Mouse (Mus musculus): ENCODE data around the gene Cyp21a1. TPM values are rescaled to one million over a fixed set of nuclear protein-coding genes. Genes with fewer than 3 reads are reported as not detected.
"Not testable (repeated sequence)": the region's sequence is repeated elsewhere in the genome, so short reads cannot be mapped to it uniquely, and the experiment has no call there.

Gene Cyp21a1
- polyA plus RNA-seq, 1 experiment from 2014 or later, result 15.4 TPM

GRCm38 (mm10) chr17:34808599-34809205, 4.3 kb upstream of the Cyp21a1 start:
- ATAC-seq, result no peak
- Histone ChIP-seq H3K36me3 (ENCODE audit: control insufficient read depth, insufficient read depth, low read length) (no peaks in the 10 kb centered on the region), H3K4me3 (ENCODE audit: low read length) (no peak overlapping the region), H3K9ac (ENCODE audit: low read depth, low read length) (no peak overlapping the region), H3K4me2 (ENCODE audit: low read depth, low read length) (no peak overlapping the region), H3K9me3 (ENCODE audit: control insufficient read depth, low read length) (0 out of 2 replicates have a peak, but pooled peaks cover 3% of the 10 kb centered on the region), H3K27me3 (replicated peaks; ENCODE audit: control insufficient read depth, insufficient read depth, low read length) (no peaks in the 10 kb centered on the region), H3K4me1 (ENCODE audit: control insufficient read depth, insufficient read depth, low read length) (0 out of 2 replicates have a peak, but pooled peaks cover 3% of the 10 kb centered on the region), H3K27ac (ENCODE audit: low read length) (no peak overlapping the region)
- 80% methylated on average over 6 of the region's 6 CpGs for WGBS

DNA sequence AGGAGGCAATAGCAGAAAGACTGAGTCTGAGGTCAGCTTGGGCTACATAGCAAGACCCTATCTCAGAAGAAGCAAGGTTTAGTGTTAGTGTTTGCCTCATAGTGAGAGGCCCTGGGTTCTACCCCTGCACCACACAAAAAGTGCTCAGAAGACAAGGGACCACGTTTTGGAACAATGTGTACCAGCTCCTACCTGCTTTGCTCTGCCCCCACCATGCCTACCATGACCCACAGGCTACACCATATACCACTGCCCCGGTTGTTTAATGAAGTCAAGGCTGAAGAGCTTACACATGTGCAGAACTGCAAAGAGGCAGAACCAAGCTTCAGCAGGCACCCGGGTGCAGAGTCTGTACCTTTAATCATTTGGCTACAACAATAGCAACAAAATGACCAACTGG, 2.8 kb upstream of the Cyp21a1 start:
- Histone ChIP-seq H3K27ac (ENCODE audit: low read length) (no peak overlapping the region), H3K4me1 (ENCODE audit: control insufficient read depth, insufficient read depth, low read length) (0 out of 2 replicates have a peak, but pooled peaks cover 3% of the 10 kb centered on the region), H3K4me3 (ENCODE audit: low read length) (no peak overlapping the region), H3K4me2 (ENCODE audit: low read depth, low read length) (no peak overlapping the region), H3K36me3 (ENCODE audit: control insufficient read depth, insufficient read depth, low read length) (no peaks in the 10 kb centered on the region), H3K9ac (ENCODE audit: low read depth, low read length) (no peak overlapping the region), H3K9me3 (ENCODE audit: control insufficient read depth, low read length) (0 out of 2 replicates have a peak, but pooled peaks cover 3% of the 10 kb centered on the region), H3K27me3 (replicated peaks; ENCODE audit: control insufficient read depth, insufficient read depth, low read length) (no peaks in the 10 kb centered on the region)
- WGBS, result 63% methylated on average over 3 of the region's 3 CpGs
- ATAC-seq, result no peak

DNA sequence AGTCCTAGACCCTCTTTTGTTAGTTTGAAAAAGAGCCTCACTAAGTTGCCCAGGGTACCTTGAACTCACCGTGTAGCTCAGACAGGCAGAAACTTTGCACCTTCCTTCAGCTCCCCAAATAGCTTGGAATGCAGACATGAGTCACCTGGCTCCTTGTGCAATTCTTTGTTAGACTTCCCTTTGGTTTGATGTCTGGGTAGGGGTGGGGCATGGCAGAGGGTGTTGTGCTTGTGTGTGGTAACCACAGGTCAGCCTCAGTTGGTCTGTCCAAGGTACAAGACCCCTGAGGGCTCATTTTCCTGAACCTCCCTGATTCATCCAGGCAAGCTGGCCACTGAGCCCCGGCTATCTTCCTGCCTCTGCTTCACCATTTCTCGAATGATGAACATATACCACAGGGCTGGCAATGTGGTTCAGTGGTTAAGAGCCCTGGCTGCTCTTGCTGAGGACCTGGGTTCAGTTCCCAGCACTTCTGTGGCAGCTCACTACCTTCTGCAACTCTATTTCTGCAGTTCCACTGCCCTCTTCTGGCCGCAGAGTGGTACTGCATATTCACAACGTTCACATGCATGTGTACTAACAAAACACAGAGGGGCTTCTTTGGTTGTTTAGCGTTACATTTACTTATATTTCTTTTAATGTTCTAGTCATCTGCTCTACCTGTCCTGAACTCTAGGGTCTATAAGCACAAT, 656 bp upstream of the Cyp21a1 start:
- 72% methylated on average over 6 of the region's 6 CpGs for WGBS
- H3K4me2 ChIP-seq (ENCODE audit: low read depth, low read length), result no peak overlapping the region
- H3K36me3 ChIP-seq (ENCODE audit: control insufficient read depth, insufficient read depth, low read length), result no peaks in the 10 kb centered on the region
- no peak overlapping the region for H3K9ac ChIP-seq (ENCODE audit: low read depth, low read length)
- H3K9me3 ChIP-seq (ENCODE audit: control insufficient read depth, low read length), result 0 out of 2 replicates have a peak, but pooled peaks cover 3% of the 10 kb centered on the region
- no peaks in the 10 kb centered on the region for H3K27me3 ChIP-seq (replicated peaks; ENCODE audit: control insufficient read depth, insufficient read depth, low read length)
- H3K4me3 ChIP-seq (ENCODE audit: low read length), result no peak overlapping the region
- no peak for ATAC-seq
- H3K27ac ChIP-seq (ENCODE audit: low read length), result no peak overlapping the region
- no peaks in the 10 kb centered on the region for H3K4me1 ChIP-seq (ENCODE audit: control insufficient read depth, insufficient read depth, low read length)

- 90% methylated on average over 6 of the region's 6 CpGs for WGBS
Measured at GRCm38 (mm10) chr17:34803367-34803766, 994 bp downstream of the Cyp21a1 start.

DNA sequence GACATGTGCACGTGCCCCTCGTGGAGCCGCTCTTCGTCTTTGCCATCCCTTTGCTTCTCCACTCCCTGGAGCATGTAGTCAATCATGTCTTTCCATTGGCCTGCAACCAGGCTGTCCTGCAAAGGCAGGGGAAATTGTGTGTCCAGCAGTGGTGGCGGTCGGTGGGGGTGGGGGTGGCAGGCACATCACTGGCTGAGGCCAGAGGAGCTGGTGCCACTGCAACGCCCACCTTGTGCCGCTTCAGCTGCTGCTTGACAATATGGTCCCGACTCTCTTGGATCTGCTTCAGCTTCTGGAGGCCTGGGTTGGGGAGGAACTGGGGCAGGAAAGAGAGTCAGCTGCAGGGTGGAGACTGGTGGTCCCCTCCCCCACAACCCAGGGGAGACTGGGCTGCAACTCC, 1.6 kb downstream of the Cyp21a1 start:
- not testable (repeated sequence) for H3K4me2 ChIP-seq (ENCODE audit: low read depth, low read length); H3K4me3 ChIP-seq (ENCODE audit: low read length); H3K36me3 ChIP-seq (ENCODE audit: control insufficient read depth, insufficient read depth, low read length); H3K27ac ChIP-seq (ENCODE audit: low read length); H3K27me3 ChIP-seq (replicated peaks; ENCODE audit: control insufficient read depth, insufficient read depth, low read length); H3K9me3 ChIP-seq (ENCODE audit: control insufficient read depth, low read length); H3K4me1 ChIP-seq (ENCODE audit: control insufficient read depth, insufficient read depth, low read length); H3K9ac ChIP-seq (ENCODE audit: low read depth, low read length); ATAC-seq
- 92% methylated on average over 9 of the region's 9 CpGs for WGBS

More at GRCm38 (mm10) chr17:34803367-34803766, 994 bp downstream of the Cyp21a1 start:
- H3K4me2 ChIP-seq (ENCODE audit: low read depth, low read length); H3K27ac ChIP-seq (ENCODE audit: low read length); ATAC-seq; H3K4me3 ChIP-seq (ENCODE audit: low read length); H3K9me3 ChIP-seq (ENCODE audit: control insufficient read depth, low read length); H3K36me3 ChIP-seq (ENCODE audit: control insufficient read depth, insufficient read depth, low read length); H3K27me3 ChIP-seq (replicated peaks; ENCODE audit: control insufficient read depth, insufficient read depth, low read length); H3K4me1 ChIP-seq (ENCODE audit: control insufficient read depth, insufficient read depth, low read length); H3K9ac ChIP-seq (ENCODE audit: low read depth, low read length): not testable (repeated sequence)

GRCm38 (mm10) chr17:34800781-34801305, 3.5 kb downstream of the Cyp21a1 start:
- not testable (repeated sequence) for H3K4me3 ChIP-seq (ENCODE audit: low read length); H3K27me3 ChIP-seq (replicated peaks; ENCODE audit: control insufficient read depth, insufficient read depth, low read length); H3K36me3 ChIP-seq (ENCODE audit: control insufficient read depth, insufficient read depth, low read length); H3K9me3 ChIP-seq (ENCODE audit: control insufficient read depth, low read length); H3K27ac ChIP-seq (ENCODE audit: low read length); H3K4me2 ChIP-seq (ENCODE audit: low read depth, low read length); H3K9ac ChIP-seq (ENCODE audit: low read depth, low read length); ATAC-seq; H3K4me1 ChIP-seq (ENCODE audit: control insufficient read depth, insufficient read depth, low read length)
- 90% methylated on average over 16 of the region's 16 CpGs for WGBS

DNA sequence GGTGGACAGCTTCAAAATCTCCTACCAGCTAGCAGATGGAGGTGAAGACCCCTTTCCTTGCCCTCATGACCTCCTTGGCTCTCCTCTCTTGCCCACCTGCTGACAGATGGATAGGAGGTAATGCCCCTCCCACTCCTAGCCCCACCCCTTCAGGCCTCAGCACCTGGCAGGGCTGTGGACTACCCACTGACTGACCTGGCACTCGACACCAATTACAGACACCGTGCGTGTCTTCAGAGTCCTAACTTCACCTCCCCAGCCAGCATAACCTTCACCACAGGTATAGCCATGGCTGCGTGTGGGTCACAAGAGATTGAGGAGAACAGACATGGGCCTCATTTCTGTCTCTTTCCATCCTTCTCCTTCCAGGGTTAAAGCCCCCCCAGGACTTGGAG, 4.8 kb downstream of the Cyp21a1 start:
- no peaks in the 10 kb centered on the region for H3K9me3 ChIP-seq (ENCODE audit: control insufficient read depth, low read length)
- ATAC-seq, result no peak
- WGBS, result 90% methylated on average over 4 of the region's 4 CpGs
- no peaks in the 10 kb centered on the region for H3K27me3 ChIP-seq (replicated peaks; ENCODE audit: control insufficient read depth, insufficient read depth, low read length)
- no peak overlapping the region for H3K4me3 ChIP-seq (ENCODE audit: low read length)
- H3K27ac ChIP-seq (ENCODE audit: low read length), result no peak overlapping the region
- H3K4me1 ChIP-seq (ENCODE audit: control insufficient read depth, insufficient read depth, low read length), result no peaks in the 10 kb centered on the region
- H3K9ac ChIP-seq (ENCODE audit: low read depth, low read length), result no peak overlapping the region
- H3K36me3 ChIP-seq (ENCODE audit: control insufficient read depth, insufficient read depth, low read length), result no peaks in the 10 kb centered on the region
- no peak overlapping the region for H3K4me2 ChIP-seq (ENCODE audit: low read depth, low read length)

- 91% methylated on average over 14 of the region's 17 CpGs for WGBS
- Histone ChIP-seq H3K36me3 (ENCODE audit: control insufficient read depth, insufficient read depth, low read length) (no peaks in the 10 kb centered on the region), H3K4me2 (ENCODE audit: low read depth, low read length) (no peak overlapping the region), H3K9me3 (ENCODE audit: control insufficient read depth, low read length) (no peaks in the 10 kb centered on the region), H3K27ac (ENCODE audit: low read length) (no peak overlapping the region), H3K9ac (ENCODE audit: low read depth, low read length) (no peak overlapping the region), H3K4me1 (ENCODE audit: control insufficient read depth, insufficient read depth, low read length) (no peaks in the 10 kb centered on the region), H3K27me3 (replicated peaks; ENCODE audit: control insufficient read depth, insufficient read depth, low read length) (no peaks in the 10 kb centered on the region), H3K4me3 (ENCODE audit: low read length) (no peak overlapping the region)
- ATAC-seq, result no peak
Measured at GRCm38 (mm10) chr17:34798866-34799530, 5.4 kb downstream of the Cyp21a1 start.

DNA sequence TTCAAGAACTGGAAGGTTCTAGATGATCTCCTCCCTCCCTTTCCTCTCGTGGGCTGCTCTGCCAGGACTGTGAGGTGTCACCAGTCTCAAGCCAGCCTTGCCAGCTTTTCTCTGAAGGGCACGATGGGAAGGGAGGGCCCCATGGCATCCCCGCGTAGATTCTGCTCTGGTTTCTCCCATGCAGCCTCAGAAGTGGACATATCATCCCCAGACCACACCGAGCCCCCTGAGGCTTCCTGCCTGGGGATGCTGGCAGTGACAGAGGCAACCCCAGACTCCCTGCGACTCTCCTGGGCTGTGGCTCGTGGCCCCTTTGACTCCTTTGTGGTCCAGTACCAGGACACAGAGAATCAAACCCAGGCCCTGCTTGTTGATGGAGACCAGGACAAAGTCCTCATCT, 6.3 kb downstream of the Cyp21a1 start:
- H3K9ac ChIP-seq (ENCODE audit: low read depth, low read length); H3K4me3 ChIP-seq (ENCODE audit: low read length); ATAC-seq; H3K9me3 ChIP-seq (ENCODE audit: control insufficient read depth, low read length); H3K36me3 ChIP-seq (ENCODE audit: control insufficient read depth, insufficient read depth, low read length); H3K27me3 ChIP-seq (replicated peaks; ENCODE audit: control insufficient read depth, insufficient read depth, low read length); H3K4me2 ChIP-seq (ENCODE audit: low read depth, low read length); H3K4me1 ChIP-seq (ENCODE audit: control insufficient read depth, insufficient read depth, low read length); H3K27ac ChIP-seq (ENCODE audit: low read length): not testable (repeated sequence)
- 81% methylated on average over 6 of the region's 7 CpGs for WGBS
